Mouse (Mus musculus): ENCODE results near the gene Vmn1r180. TPM values are rescaled to one million over a fixed set of nuclear protein-coding genes. Genes with fewer than 3 reads are reported as not detected.

Vmn1r180 gene
- polyA plus RNA-seq (2015; fragmentation: Nextera tagmentation; extraction: Ambion mirVana), result not detected in 2 replicates

GRCm38 (mm10) chr7:23950332-23950731, at the start of gene Vmn1r180:
Gene Vmn1r180 (plus strand): TSS chr7:23950632.

GRCm38 (mm10) chr7:23926678-23927077, 23.8 kb upstream of the Vmn1r180 start, which contains the start of gene Vmn1r179:
Gene Vmn1r179 (plus strand): TSS chr7:23926978.

GRCm38 (mm10) chr7:23974315-23974714, 23.9 kb downstream of the Vmn1r180 start, which contains the start of gene Vmn1r181:
Gene Vmn1r181 (plus strand): TSS chr7:23974615.

GRCm38 (mm10) chr7:24001391-24001790, 51.0 kb downstream of the Vmn1r180 start, which contains the start of gene V1rd19:
Gene V1rd19 (plus strand): TSS chr7:24001691.

Other genes with a start within 250 kb of the Vmn1r180 start
- gene Vmn1r173, start 249.9 kb upstream of the Vmn1r180 start, polyA plus RNA-seq (2015; fragmentation: Nextera tagmentation; extraction: Ambion mirVana), result not detected in 2 replicates
- not detected in 2 replicates for gene Vmn1r174, start 198.4 kb upstream of the Vmn1r180 start, polyA plus RNA-seq (2015; fragmentation: Nextera tagmentation; extraction: Ambion mirVana)
- not detected in 2 replicates for gene Vmn1r175, start 140.0 kb upstream of the Vmn1r180 start, polyA plus RNA-seq (2015; fragmentation: Nextera tagmentation; extraction: Ambion mirVana)
- not detected in 2 replicates for gene Vmn1r176, start 113.3 kb upstream of the Vmn1r180 start, polyA plus RNA-seq (2015; fragmentation: Nextera tagmentation; extraction: Ambion mirVana)
- gene Vmn1r177, start 84.2 kb upstream of the Vmn1r180 start, polyA plus RNA-seq (2015; fragmentation: Nextera tagmentation; extraction: Ambion mirVana), result not detected in 2 replicates
- not detected in 2 replicates for gene Vmn1r178, start 58.6 kb upstream of the Vmn1r180 start, polyA plus RNA-seq (2015; fragmentation: Nextera tagmentation; extraction: Ambion mirVana)
- gene Vmn1r179, start 23.7 kb upstream of the Vmn1r180 start, polyA plus RNA-seq (2015; fragmentation: Nextera tagmentation; extraction: Ambion mirVana), result not detected in 2 replicates
- not detected in 2 replicates for gene Vmn1r181, start 24.0 kb downstream of the Vmn1r180 start, polyA plus RNA-seq (2015; fragmentation: Nextera tagmentation; extraction: Ambion mirVana)
- gene V1rd19, start 51.1 kb downstream of the Vmn1r180 start, polyA plus RNA-seq (2015; fragmentation: Nextera tagmentation; extraction: Ambion mirVana), result not detected in 2 replicates
- not detected in 2 replicates for gene Vmn1r183, start 102.6 kb downstream of the Vmn1r180 start, polyA plus RNA-seq (2015; fragmentation: Nextera tagmentation; extraction: Ambion mirVana)
- gene Zfp180, start 131.3 kb downstream of the Vmn1r180 start, polyA plus RNA-seq (2015; fragmentation: Nextera tagmentation; extraction: Ambion mirVana), result 9.4 and 9.9 TPM in 2 replicates
- gene Zfp112, start 161.7 kb downstream of the Vmn1r180 start, polyA plus RNA-seq (2015; fragmentation: Nextera tagmentation; extraction: Ambion mirVana), result 4.4 and 5.7 TPM in 2 replicates
- gene Zfp235, start 183.5 kb downstream of the Vmn1r180 start, polyA plus RNA-seq (2015; fragmentation: Nextera tagmentation; extraction: Ambion mirVana), result 9.5 and 11.1 TPM in 2 replicates
- gene Zfp114, start 224.4 kb downstream of the Vmn1r180 start, polyA plus RNA-seq (2015; fragmentation: Nextera tagmentation; extraction: Ambion mirVana), result 1.5 and 1.7 TPM in 2 replicates

All from adrenal gland, postnatal 0 days (tissue).